Mouse (Mus musculus): ENCODE data around the gene Nfkbil1. TPM values are rescaled to one million over a fixed set of nuclear protein-coding genes. Genes with fewer than 3 reads are reported as not detected.

The Nfkbil1 gene
- polyA plus RNA-seq, 1 experiment = 15.5 TPM

DNA sequence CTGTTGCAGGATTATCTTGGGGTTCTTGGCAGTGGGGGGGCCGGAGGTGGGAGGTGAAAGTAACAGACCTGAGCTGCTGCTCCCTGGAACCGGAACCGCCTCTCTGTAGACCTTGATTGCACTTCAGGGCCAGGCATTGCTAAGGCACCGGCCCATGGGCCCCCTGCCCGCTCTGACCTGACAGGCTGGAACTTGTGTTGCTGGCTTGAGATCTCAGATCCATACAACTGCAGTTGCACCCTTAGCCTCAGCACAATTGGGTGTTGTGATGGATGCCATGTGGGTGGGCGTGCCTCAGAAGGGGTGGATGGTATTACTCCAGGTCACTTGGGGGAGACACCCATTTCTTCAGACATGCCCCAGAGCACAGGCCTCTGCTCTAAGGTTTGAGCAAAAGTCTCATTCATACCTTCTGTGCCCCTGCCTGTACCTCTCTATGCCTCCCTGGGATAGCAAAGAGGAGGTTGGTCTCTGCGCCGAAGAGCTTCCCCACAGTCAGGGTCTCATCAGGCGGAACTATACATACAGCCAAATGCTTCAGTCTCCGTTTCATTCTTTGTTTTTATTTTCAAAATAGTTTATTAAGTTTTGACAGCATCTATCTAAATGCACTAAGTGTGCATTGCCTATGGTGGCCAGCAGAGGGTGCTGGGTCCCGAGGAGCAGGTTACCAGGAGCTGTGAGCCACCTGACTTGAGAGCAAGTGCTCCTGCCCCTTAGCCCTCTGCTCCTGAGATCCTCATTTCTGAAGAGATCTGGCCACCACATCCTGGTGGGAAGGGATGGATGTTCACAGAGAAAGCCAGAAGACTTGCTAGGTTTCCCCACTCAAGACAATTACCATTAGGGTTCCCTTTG lies 18.9 kb upstream of the Nfkbil1 start:
- H3K4me3 ChIP-seq (ENCODE audit: insufficient read depth, low read length) = no peak overlapping the region
- TF ChIP-seq POLR2A (IDR thresholded peaks at IDR 0.05; ENCODE audit: borderline replicate concordance, low read depth, low read length) (no peak), CTCF (IDR thresholded peaks at IDR 0.05; ENCODE audit: low read depth, low read length) (peak; percentile 84)
- peaks cover 29% of the 10 kb centered on the region for H3K4me1 ChIP-seq (ENCODE audit: control insufficient read depth, insufficient read depth, low read length)
- no peak overlapping the region for H3K27ac ChIP-seq (ENCODE audit: insufficient read depth, low read depth, low read length)

- Histone ChIP-seq H3K4me1 (ENCODE audit: control insufficient read depth, insufficient read depth, low read length) (peaks cover 23% of the 10 kb centered on the region), H3K27ac (ENCODE audit: insufficient read depth, low read depth, low read length) (no peak overlapping the region), H3K4me3 (ENCODE audit: insufficient read depth, low read length) (no peak overlapping the region)
- no peak for TF ChIP-seq CTCF (IDR thresholded peaks at IDR 0.05; ENCODE audit: low read depth, low read length)
- no peak for TF ChIP-seq POLR2A (IDR thresholded peaks at IDR 0.05; ENCODE audit: borderline replicate concordance, low read depth, low read length)
Measured at GRCm38 (mm10) chr17:35253293-35254093, 17.9 kb upstream of the Nfkbil1 start.

DNA sequence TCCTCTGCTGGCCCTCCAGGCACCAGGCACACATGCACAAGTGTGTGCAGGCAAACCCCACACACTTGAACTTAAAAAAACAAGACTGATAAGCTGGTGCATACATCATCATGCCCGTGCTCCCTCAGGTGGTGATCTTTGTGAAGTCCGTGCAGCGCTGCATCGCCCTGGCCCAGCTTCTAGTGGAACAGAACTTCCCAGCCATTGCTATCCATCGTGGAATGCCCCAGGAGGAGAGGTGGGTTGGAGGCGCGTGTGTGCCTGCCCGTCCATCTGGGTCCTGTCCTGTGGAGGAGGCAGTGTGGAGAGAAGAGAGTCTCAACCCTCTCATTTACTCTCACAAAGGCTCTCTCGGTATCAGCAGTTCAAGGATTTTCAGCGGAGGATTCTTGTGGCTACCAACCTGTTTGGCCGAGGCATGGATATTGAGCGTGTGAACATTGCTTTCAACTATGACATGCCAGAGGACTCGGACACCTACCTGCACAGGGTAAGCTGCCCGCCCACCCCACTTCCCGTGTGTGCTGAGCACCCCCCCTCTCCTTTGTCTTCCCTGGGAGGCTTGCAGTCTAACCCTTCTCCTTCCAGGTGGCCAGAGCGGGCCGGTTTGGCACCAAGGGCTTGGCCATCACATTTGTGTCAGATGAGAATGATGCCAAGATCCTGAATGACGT lies 17.2 kb upstream of the Nfkbil1 start:
- Histone ChIP-seq H3K4me3 (ENCODE audit: insufficient read depth, low read length) (no peak overlapping the region), H3K4me1 (ENCODE audit: control insufficient read depth, insufficient read depth, low read length) (peaks cover 22% of the 10 kb centered on the region), H3K27ac (ENCODE audit: insufficient read depth, low read depth, low read length) (no peak overlapping the region)
- TF ChIP-seq CTCF (IDR thresholded peaks at IDR 0.05; ENCODE audit: low read depth, low read length) (no peak), POLR2A (IDR thresholded peaks at IDR 0.05; ENCODE audit: borderline replicate concordance, low read depth, low read length) (no peak)

DNA sequence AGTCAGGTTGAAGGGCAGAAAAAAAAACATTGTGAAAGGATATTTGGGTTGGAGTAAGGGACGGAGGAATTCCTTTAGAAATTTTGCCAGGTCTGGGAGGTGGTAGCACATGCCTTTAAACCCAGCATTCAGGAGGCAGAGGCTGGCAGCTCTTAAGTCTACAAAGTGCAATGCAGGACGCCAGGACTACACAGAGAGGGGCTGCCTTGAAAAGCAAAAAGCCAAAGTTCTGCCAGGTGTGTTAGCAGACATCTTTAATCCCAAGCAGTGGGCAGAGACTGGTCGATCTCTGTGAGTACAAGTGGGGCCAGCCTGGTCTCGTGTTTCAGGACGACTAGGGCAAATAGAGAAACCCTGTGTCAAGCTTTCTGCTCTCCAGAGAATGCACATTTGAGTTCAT lies 16.4 kb upstream of the Nfkbil1 start:
- no peak overlapping the region for H3K4me3 ChIP-seq (ENCODE audit: insufficient read depth, low read length)
- peaks cover 19% of the 10 kb centered on the region for H3K4me1 ChIP-seq (ENCODE audit: control insufficient read depth, insufficient read depth, low read length)
- H3K27ac ChIP-seq (ENCODE audit: insufficient read depth, low read depth, low read length) = no peak overlapping the region
- no peak for TF ChIP-seq CTCF (IDR thresholded peaks at IDR 0.05; ENCODE audit: low read depth, low read length)
- no peak for TF ChIP-seq POLR2A (IDR thresholded peaks at IDR 0.05; ENCODE audit: borderline replicate concordance, low read depth, low read length)

DNA sequence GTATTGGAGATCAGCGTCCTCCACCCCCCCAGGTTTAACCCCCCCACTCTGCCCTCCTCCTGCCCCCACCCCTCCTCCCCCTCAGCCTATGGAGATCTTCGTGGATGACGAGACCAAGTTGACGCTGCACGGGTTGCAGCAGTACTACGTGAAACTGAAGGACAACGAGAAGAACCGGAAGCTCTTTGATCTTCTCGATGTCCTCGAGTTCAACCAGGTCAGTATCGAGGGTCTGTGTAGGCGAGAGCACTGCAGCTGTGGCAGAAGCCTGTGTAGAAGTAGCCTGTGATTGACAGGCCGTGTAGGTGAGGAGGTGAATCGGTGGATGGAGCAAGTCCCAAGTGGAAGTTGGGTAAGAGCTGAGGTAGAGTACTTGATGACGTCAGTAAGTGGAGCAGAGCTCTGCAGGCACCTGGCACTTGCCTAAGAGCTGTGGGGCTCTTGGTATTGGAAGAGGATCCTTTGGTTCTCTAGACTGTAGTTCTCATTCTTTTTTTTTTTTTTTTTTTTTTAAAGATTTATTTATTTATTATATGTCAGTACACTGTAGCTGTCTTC lies 15.6 kb upstream of the Nfkbil1 start:
- H3K27ac ChIP-seq (ENCODE audit: insufficient read depth, low read depth, low read length) = no peak overlapping the region
- no peak overlapping the region for H3K4me3 ChIP-seq (ENCODE audit: insufficient read depth, low read length)
- H3K4me1 ChIP-seq (ENCODE audit: control insufficient read depth, insufficient read depth, low read length) = peaks cover 21% of the 10 kb centered on the region
- TF ChIP-seq CTCF (IDR thresholded peaks at IDR 0.05; ENCODE audit: low read depth, low read length) (no peak), POLR2A (IDR thresholded peaks at IDR 0.05; ENCODE audit: borderline replicate concordance, low read depth, low read length) (no peak)

- Histone ChIP-seq H3K4me1 (ENCODE audit: control insufficient read depth, insufficient read depth, low read length) (peaks cover 23% of the 10 kb centered on the region), H3K4me3 (ENCODE audit: insufficient read depth, low read length) (no peak overlapping the region), H3K27ac (ENCODE audit: insufficient read depth, low read depth, low read length) (no peak overlapping the region)
- TF ChIP-seq CTCF (IDR thresholded peaks at IDR 0.05; ENCODE audit: low read depth, low read length) = no peak
- no peak for TF ChIP-seq POLR2A (IDR thresholded peaks at IDR 0.05; ENCODE audit: borderline replicate concordance, low read depth, low read length)
Measured at GRCm38 (mm10) chr17:35250348-35251120, 14.9 kb upstream of the Nfkbil1 start.

DNA sequence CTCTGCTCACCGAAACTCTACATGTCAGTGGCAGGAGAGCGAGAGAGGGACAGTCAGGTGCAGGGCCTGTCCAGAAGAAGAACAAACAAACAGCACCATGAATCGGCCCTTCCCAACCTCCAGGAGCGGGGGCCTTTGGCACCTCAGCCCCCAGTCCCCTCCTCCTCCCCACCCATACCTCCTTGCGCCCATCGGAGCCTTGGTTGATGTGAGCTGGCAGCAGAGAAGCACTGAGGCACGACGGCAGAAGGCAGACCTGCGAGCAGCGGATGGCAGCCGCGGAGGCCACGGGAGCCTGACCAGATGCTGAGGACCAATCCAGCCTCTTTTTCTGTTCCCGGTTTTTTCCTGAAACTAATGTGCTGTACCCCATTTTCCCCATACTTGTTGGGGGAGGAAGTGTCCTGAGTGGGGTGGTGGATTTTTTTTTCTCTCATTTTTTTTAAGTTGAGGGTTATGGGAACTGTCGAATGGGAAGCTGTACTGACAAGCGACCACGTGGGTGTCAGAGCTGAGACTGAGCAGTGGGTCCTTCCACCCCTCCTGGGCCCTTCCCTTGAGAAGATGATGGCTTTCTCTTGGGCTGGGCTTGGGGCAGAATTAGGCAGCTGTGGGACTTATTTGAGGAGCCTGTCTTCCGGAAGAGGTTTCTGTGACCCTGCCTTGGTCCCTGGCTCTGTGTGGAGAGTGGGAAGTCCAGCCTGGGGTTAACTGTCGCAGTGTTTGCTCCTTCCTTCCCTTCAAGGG lies 14.0 kb upstream of the Nfkbil1 start:
- Histone ChIP-seq H3K4me3 (ENCODE audit: insufficient read depth, low read length) (no peak overlapping the region), H3K4me1 (ENCODE audit: control insufficient read depth, insufficient read depth, low read length) (peaks cover 24% of the 10 kb centered on the region), H3K27ac (ENCODE audit: insufficient read depth, low read depth, low read length) (no peak overlapping the region)
- TF ChIP-seq POLR2A (IDR thresholded peaks at IDR 0.05; ENCODE audit: borderline replicate concordance, low read depth, low read length) = no peak
- no peak for TF ChIP-seq CTCF (IDR thresholded peaks at IDR 0.05; ENCODE audit: low read depth, low read length)

DNA sequence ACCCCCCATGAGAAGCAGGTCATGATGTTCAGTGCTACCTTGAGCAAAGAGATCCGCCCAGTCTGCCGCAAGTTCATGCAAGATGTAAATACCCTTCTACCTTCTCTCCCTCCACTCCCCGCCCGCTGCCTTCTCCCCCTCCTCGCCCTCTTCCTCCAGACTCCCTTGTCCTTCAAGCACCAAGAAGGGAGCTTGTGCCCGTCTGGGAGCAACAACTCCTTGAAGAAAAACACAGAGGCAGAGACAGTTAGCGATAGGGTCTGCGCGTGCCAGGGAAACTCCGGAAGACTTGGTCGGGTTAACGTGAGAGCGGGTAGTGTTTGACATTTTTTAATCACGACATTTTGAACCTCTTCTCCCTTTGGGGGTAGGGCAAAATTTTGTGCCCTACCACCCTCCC lies 13.4 kb upstream of the Nfkbil1 start:
- TF ChIP-seq CTCF (IDR thresholded peaks at IDR 0.05; ENCODE audit: low read depth, low read length) (no peak), POLR2A (IDR thresholded peaks at IDR 0.05; ENCODE audit: borderline replicate concordance, low read depth, low read length) (no peak)

More for the DNA sequence above, 13.4 kb upstream of the Nfkbil1 start:
- peaks cover 30% of the 10 kb centered on the region for H3K4me1 ChIP-seq (ENCODE audit: control insufficient read depth, insufficient read depth, low read length)
- no peak overlapping the region for H3K27ac ChIP-seq (ENCODE audit: insufficient read depth, low read depth, low read length)
- H3K4me3 ChIP-seq (ENCODE audit: insufficient read depth, low read length) = no peak overlapping the region

All from bone marrow macrophage, adult 2 months (primary cell).